Mouse (Mus musculus) spleen, postnatal 14 days (tissue): ENCODE data around the gene A430005L14Rik.
A peak's percentile ranks its signal among the peaks of the same experiment; 100 is the strongest.

Source experiments
- DNase-seq, 2 experiments: peaks; one replicate each; pipeline ENCODE4 v3.0.0; 2021 to 2022; ENCODE audit warnings: low spot score in 2 of 2

Gene A430005L14Rik

DNA sequence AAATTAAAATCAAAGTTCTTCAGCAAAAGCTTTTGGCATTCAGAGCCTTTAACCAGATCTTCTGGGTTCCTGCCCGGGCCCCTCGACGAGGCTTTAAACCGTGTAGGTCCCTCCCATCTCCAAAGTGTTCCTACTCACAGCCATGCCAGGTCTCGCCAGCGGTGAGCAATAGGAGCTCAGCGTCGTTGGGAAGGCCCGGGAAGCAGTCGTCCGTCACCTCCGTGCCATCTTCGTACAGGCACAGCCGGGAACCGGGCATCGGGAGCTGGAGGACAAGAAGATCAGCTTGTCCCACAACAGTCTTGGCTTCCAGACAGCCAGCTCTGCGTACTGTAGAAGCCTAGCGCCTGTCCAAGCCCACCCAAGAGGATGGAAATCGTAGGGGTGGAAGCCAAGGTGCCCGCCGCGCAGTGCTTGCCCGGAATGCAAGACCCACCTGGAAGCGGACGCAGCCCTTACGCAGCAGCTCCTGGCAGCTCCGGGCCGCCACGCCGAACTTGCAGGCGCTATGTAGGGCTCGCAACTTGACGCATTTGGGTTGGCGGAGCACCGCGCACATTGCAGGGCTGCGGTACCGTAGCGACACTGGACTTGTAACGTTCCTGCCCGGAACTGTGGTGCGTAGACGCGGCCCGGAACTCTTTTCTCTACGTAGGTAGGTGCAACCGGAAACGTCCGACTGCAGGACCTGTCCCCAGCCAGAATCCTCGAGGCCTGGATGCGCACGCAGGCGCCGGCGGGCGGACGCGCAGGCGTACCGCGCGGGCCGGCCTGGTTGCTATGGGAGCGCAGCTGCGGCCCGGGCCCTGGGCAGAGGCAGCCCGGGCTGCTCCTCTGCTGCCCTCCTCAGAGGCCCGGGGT is 17.6 kb downstream of the A430005L14Rik start, which contains the start of the genes Dffb and Cep104:
Gene Dffb (minus strand): TSS at position 696 of the 861 bp plus-strand sequence.
Gene Cep104 (plus strand): TSS at position 764 of the 861 bp plus-strand sequence.
- DNase-seq = peak; percentile 86 to 92

DNA sequence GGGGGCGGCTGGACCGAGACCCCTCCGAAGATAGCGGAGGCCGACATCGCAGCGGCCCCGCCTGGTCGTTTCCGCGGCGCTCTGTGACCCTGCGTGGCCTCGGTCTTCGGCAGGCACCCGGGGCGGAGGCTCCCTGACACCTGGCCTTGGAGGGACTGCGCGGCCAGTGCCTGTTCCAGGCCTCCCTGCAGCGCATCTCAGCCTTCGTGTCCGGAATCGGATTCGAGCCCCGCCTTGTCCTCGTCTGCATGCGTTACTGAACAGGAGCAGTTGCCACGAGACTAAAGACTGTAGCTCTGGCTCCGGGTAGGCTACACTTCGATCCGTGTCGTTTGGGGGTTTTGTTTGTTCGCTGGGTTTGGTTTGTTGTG is 18.2 kb downstream of the A430005L14Rik start:
- no peak for DNase-seq

GRCm38 (mm10) chr4:153975768-153976167 is 18.7 kb downstream of the A430005L14Rik start:
- no peak for DNase-seq

GRCm38 (mm10) chr4:153979243-153979642 is 22.2 kb downstream of the A430005L14Rik start:
- peak in 1 of 2 experiments; percentile 11 for DNase-seq

DNA sequence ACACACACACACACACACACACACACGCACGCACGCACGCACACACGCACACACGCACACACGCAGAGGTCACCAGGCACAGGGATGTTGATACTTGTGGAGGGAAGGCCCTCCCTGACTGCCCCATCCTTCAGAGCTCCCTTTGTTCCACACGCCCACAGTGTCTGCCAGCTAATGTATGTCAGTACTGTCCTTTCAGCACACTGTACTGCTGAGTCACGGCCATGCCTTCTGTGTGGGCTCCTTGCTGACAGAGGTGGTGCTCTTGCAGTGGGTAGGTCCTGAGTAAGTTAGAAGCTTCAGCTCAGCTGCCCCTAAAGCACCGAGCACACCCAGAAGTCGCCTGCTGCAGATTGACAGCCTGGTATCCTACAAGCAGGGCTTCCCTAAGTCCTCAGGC is 23.4 kb downstream of the A430005L14Rik start:
- no peak for DNase-seq

- no peak for DNase-seq
Measured at GRCm38 (mm10) chr4:153992715-153993114, 35.7 kb downstream of the A430005L14Rik start.

DNA sequence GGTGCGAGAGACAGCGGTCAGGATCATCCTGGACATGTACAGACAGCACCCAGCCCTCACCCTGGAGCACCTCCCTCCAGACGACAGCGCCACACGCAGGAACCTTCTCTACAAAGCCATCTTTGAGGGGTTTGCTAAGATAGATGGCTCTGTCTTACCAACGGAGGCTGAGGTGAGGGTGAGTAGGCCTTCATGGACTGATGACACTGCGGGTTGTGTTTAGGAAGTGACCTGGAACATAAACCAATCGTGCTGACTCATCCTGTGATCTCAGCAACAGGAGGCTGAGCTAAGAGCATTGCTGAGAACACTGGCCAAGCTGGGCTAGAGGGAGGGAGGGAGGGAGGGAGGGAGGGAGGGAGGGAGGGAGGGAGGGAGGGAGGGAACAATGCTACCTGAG is 36.5 kb downstream of the A430005L14Rik start:
- DNase-seq = no peak

DNA sequence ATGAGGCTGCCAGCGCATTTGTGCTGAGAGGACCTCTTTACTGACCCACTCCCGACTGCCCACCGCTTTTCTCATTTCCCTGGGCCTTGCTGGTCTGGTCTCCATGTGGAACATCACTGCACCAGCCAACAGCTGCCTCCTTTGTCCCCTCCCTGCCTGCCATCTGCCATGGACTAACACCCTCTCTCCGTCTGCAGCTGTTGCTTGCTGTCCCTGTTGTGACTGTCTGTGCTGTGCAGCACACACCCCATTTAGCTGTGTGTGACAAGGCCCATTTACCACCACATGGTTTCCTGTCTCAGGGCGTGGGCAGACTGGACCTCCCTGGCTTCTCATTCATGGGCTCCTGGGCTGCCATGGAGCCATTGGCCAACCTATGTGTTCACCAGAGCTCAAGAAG is 48.5 kb downstream of the A430005L14Rik start:
- DNase-seq = no peak

DNA sequence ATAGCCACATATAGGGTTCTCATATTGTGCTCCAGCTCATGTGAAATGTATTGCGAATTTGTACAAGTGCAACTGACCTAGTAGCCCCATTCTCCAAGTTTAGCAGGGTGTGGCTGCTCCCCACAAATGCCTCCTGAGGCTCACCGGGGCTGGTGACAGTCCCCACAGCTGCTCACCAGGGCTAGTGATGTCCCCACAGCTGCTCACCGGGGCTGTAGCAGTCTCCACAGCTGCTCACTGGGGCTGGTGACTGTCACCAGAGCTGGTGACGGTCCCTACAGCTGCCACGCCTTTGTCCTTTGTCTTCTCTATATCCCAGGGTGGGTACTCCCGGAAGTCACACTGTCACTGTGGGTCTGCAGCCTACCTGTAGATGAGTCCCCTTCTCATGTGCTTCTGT is 49.2 kb downstream of the A430005L14Rik start:
- no peak for DNase-seq

DNA sequence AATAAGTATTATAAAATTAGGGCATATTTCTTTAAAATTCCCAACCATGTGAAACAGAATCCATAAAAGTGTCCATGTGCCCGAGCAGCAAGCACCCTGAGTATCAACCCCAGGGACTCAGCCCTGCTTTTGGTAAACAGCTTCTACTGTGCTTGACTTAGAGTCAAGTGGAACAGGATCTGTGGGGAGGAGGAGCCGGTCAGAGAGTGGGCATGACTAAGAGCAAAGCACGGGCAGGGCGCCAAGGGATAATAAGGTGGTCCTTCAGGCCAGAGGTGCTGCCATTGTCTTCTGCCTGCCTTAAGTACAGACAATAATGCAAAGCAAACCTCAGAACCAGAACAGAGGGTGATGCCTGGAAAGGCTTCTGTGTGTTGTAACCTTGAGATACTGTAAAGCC is 50.7 kb downstream of the A430005L14Rik start:
- no peak for DNase-seq

- DNase-seq = no peak
Measured at GRCm38 (mm10) chr4:154010907-154011645, 54.0 kb downstream of the A430005L14Rik start.
